Mouse (Mus musculus) v-Abl transformed pro-B cells (cell line): ENCODE data around the gene Psma6.
"Not testable (repeated sequence)": the region's sequence is repeated elsewhere in the genome, so short reads cannot be mapped to it uniquely, and the experiment has no call there.

ENCODE experiments used
- in situ Hi-C, 2 experiments: fragments of 400-800 bp; cut with MboI; formaldehyde crosslinking; loops; one replicate each; pipeline ENCODE4 v1.15.1; 2025; ENCODE audit not compliant: unreplicated experiment in 2 of 2

Gene Psma6

GRCm38 (mm10) chr12:55389132-55390081 lies 5.4 kb downstream of the Psma6 start:
- in situ Hi-C loops, result loop anchor here in 1 of 2 experiments (5.0 kb wide), 1 partner anchor 103 kb away; the partner anchor contains the start of gene Nfkbia

GRCm38 (mm10) chr12:55392120-55392519 lies 8.1 kb downstream of the Psma6 start:
- in situ Hi-C loops, result no loop called here

- in situ Hi-C loops, result no loop called here
These were observed 8.9 kb downstream of the Psma6 start for GRCm38 (mm10) chr12:55392733-55393577.

- in situ Hi-C loops, result not testable (repeated sequence)
These were observed 11.6 kb downstream of the Psma6 start for GRCm38 (mm10) chr12:55395601-55396000.

GRCm38 (mm10) chr12:55396536-55396935 lies 12.5 kb downstream of the Psma6 start:
- in situ Hi-C loops, result no loop called here

GRCm38 (mm10) chr12:55397544-55398239 lies 13.7 kb downstream of the Psma6 start:
- in situ Hi-C loops, result no loop called here

GRCm38 (mm10) chr12:55398240-55399127 lies 14.5 kb downstream of the Psma6 start:
- in situ Hi-C loops, result no loop called here

- in situ Hi-C loops, result no loop called here
These were observed 15.2 kb downstream of the Psma6 start for GRCm38 (mm10) chr12:55399128-55399677.

- in situ Hi-C loops, result no loop called here
These were observed 23.9 kb downstream of the Psma6 start for GRCm38 (mm10) chr12:55407888-55408287.

GRCm38 (mm10) chr12:55415255-55415654 lies 31.2 kb downstream of the Psma6 start:
- in situ Hi-C loops, result no loop called here

- in situ Hi-C loops, result no loop called here
These were observed 31.7 kb downstream of the Psma6 start for GRCm38 (mm10) chr12:55415762-55416161.

- in situ Hi-C loops, result no loop called here
These were observed 36.2 kb downstream of the Psma6 start for GRCm38 (mm10) chr12:55420220-55420619.

- in situ Hi-C loops, result no loop called here
These were observed 38.0 kb downstream of the Psma6 start for GRCm38 (mm10) chr12:55422057-55422456.

GRCm38 (mm10) chr12:55426300-55426699 lies 42.3 kb downstream of the Psma6 start:
- in situ Hi-C loops, result no loop called here

GRCm38 (mm10) chr12:55429201-55429600 lies 45.2 kb downstream of the Psma6 start:
- in situ Hi-C loops, result no loop called here

- in situ Hi-C loops, result loop anchor here in 1 of 2 experiments (10.0 kb wide), 1 partner anchor 55 kb away; no protein-coding TSS in a partner anchor
These were observed 45.9 kb downstream of the Psma6 start for GRCm38 (mm10) chr12:55429956-55430355.

GRCm38 (mm10) chr12:55432284-55432919 lies 48.4 kb downstream of the Psma6 start:
- in situ Hi-C loops, result loop anchor here in 1 of 2 experiments (10.0 kb wide), 1 partner anchor 52 kb away; no protein-coding TSS in a partner anchor

GRCm38 (mm10) chr12:55432920-55433284 lies 48.9 kb downstream of the Psma6 start:
- in situ Hi-C loops, result loop anchor here in 1 of 2 experiments (10.0 kb wide), 1 partner anchor 52 kb away; no protein-coding TSS in a partner anchor
